Mouse (Mus musculus): ENCODE data around the gene Rad51b.

Gene Rad51b

GRCm38 (mm10) chr12:79550049-79550682 lies 253.1 kb downstream of the Rad51b start:
- no peak for DNase-seq (ENCODE audit: low read depth, low spot score)
- Histone ChIP-seq H3K27me3 (ENCODE audit: control insufficient read depth, insufficient read depth, low read length, poor library complexity, severe bottlenecking) (no peaks in the 10 kb centered on the region), H3K36me3 (ENCODE audit: control insufficient read depth, insufficient read depth, low read length, poor library complexity, severe bottlenecking) (no peaks in the 10 kb centered on the region)

DNA sequence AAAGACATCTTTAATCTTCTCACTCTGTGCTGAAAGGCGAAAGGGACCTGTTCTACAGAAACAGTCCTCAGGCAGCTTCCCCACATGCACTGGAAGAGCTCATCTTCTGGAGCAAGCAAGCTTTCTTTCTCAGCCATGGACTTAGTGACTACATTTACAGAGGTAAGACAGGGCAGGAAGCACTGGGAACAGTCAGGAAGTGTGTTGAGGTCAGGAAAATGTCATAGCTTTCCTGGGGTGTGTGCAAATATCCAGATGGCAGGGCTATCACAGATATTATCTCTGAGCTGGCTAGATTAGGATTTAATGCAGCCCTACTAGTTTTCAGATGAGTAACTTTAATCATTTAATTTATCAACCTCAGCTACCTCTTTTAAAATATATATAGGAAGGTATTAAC lies 254.2 kb downstream of the Rad51b start:
- Histone ChIP-seq H3K36me3 (ENCODE audit: control insufficient read depth, insufficient read depth, low read length, poor library complexity, severe bottlenecking) (no peaks in the 10 kb centered on the region), H3K27me3 (ENCODE audit: control insufficient read depth, insufficient read depth, low read length, poor library complexity, severe bottlenecking) (no peaks in the 10 kb centered on the region)
- no peak for DNase-seq (ENCODE audit: low read depth, low spot score)

DNA sequence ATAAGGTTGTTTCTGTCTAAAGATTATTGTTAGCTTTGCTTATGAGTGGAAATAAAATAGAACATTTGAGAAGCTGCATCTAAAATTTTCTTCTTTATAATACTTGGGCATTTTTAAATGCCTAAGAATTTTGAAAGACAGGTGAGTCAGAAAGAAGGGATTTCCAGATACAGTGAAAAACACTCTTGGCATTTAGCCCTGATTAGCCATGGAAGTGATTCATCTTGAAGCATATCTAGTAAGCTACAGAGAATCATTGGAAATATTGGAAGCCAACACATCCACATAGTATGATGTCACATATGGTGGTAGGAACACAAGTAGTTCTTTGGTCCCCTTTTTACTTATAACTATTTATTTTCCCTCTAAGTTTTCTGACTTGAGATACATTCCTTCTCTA lies 256.0 kb downstream of the Rad51b start:
- no peak for DNase-seq (ENCODE audit: low read depth, low spot score)
- Histone ChIP-seq H3K27me3 (ENCODE audit: control insufficient read depth, insufficient read depth, low read length, poor library complexity, severe bottlenecking) (no peaks in the 10 kb centered on the region), H3K36me3 (ENCODE audit: control insufficient read depth, insufficient read depth, low read length, poor library complexity, severe bottlenecking) (no peaks in the 10 kb centered on the region)

DNA sequence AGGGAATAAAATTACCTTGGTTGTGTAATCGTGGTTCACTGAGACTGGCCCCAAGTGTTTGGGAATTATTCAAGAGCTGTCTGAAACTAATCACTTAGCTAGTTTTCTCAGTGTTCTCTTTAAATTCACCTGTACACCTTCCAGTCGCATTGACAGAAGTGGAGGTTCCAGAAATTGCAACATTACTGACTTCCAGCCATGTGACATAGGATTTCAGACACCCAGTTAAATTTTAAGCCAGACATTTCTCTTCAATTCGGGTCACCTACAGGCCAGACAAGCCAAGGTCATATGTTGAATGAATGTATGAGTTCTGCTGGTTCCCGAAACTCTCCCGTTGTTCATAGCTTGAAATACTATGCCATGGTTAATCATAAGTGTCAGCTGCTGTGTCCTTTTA lies 260.8 kb downstream of the Rad51b start:
- no peaks in the 10 kb centered on the region for H3K36me3 ChIP-seq (ENCODE audit: control insufficient read depth, insufficient read depth, low read length, poor library complexity, severe bottlenecking)
- H3K27me3 ChIP-seq (ENCODE audit: control insufficient read depth, insufficient read depth, low read length, poor library complexity, severe bottlenecking): no peaks in the 10 kb centered on the region
- DNase-seq (ENCODE audit: low read depth, low spot score): no peak

DNA sequence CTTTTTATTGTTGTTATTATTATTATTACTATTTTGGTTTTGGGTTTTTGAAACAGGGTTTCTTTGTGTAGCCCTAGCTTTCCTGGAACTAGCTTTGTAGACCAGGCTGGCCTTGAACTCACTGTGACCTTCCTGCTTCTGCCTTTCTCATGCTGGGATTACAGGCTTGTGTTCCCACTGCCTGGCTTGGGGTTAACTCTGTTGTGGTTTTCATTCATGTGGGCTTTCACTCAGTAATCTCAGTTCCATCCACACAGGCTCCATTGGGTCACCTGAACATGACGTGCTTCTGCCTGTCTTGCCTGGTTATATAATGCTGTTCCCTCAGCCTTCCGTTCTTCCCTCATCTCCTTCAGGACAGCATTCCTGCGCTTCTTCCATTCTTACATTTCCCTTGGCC lies 261.6 kb downstream of the Rad51b start:
- Histone ChIP-seq H3K36me3 (ENCODE audit: control insufficient read depth, insufficient read depth, low read length, poor library complexity, severe bottlenecking) (no peaks in the 10 kb centered on the region), H3K27me3 (ENCODE audit: control insufficient read depth, insufficient read depth, low read length, poor library complexity, severe bottlenecking) (no peaks in the 10 kb centered on the region)
- no peak for DNase-seq (ENCODE audit: low read depth, low spot score)

DNA sequence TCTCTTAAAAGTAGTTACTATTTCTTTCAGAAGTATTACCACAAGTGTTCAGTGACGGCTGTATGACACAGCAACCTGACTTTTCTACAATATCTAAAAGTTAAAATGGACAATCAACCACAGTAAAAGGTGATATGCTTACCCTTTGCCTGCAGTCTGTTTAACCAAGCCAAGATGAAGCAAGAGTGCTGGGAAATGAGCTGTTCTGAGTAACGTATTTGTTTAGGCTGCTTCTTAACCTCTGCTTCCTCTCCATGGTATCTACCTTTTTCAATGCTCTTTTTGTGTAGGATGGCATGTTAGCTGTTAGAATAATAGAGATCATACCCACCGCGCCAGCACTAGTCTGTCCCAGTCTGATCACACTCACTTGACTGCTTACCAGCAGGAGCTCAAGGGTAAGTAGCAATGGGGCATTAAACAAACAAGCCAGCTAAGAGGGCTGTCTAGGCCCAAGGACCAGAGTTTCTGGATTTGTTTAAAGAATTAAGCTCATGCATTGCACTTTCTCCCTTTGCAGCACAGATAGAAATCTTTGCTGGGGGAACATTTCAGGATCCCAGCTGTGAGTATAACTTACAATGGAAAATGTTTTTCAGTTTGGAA lies 262.4 kb downstream of the Rad51b start:
- no peak for DNase-seq (ENCODE audit: low read depth, low spot score)
- Histone ChIP-seq H3K27me3 (ENCODE audit: control insufficient read depth, insufficient read depth, low read length, poor library complexity, severe bottlenecking) (no peaks in the 10 kb centered on the region), H3K36me3 (ENCODE audit: control insufficient read depth, insufficient read depth, low read length, poor library complexity, severe bottlenecking) (no peaks in the 10 kb centered on the region)

GRCm38 (mm10) chr12:79560084-79560699 lies 263.1 kb downstream of the Rad51b start:
- DNase-seq (ENCODE audit: low read depth, low spot score): no peak
- no peaks in the 10 kb centered on the region for H3K36me3 ChIP-seq (ENCODE audit: control insufficient read depth, insufficient read depth, low read length, poor library complexity, severe bottlenecking)
- H3K27me3 ChIP-seq (ENCODE audit: control insufficient read depth, insufficient read depth, low read length, poor library complexity, severe bottlenecking): no peaks in the 10 kb centered on the region

- H3K27me3 ChIP-seq (ENCODE audit: control insufficient read depth, insufficient read depth, low read length, poor library complexity, severe bottlenecking): no peaks in the 10 kb centered on the region
- H3K36me3 ChIP-seq (ENCODE audit: control insufficient read depth, insufficient read depth, low read length, poor library complexity, severe bottlenecking): no peaks in the 10 kb centered on the region
- no peak for DNase-seq (ENCODE audit: low read depth, low spot score)
Observed at GRCm38 (mm10) chr12:79560893-79561292, 263.8 kb downstream of the Rad51b start.

- H3K27me3 ChIP-seq (ENCODE audit: control insufficient read depth, insufficient read depth, low read length, poor library complexity, severe bottlenecking): no peaks in the 10 kb centered on the region
- no peak for DNase-seq (ENCODE audit: low read depth, low spot score)
- H3K36me3 ChIP-seq (ENCODE audit: control insufficient read depth, insufficient read depth, low read length, poor library complexity, severe bottlenecking): no peaks in the 10 kb centered on the region
Observed at GRCm38 (mm10) chr12:79574159-79575040, 277.3 kb downstream of the Rad51b start.

DNA sequence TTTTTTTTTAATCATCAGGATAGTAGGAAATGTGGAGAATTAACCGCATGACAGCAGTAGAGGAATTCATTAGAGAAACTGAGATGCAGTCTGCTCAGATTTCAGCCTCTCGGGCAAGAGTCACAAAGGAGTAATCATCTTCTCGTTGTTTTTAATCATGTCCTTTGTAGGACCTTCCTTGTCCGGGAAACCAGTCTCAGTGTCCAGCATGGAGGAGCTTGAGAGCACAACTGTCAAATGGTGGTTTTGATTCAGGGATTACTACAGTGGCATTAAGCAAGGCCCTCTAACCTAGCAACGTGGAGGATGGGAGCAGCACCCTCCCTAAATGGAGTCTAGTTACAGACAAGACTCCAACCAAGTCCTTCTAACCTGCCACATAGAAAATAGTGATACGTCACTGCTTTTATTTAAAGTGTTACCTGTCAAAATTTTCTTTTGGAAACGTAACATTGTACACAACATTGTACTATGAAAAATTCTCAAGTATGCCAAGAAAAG lies 278.0 kb downstream of the Rad51b start:
- H3K27me3 ChIP-seq (ENCODE audit: control insufficient read depth, insufficient read depth, low read length, poor library complexity, severe bottlenecking): no peaks in the 10 kb centered on the region
- no peaks in the 10 kb centered on the region for H3K36me3 ChIP-seq (ENCODE audit: control insufficient read depth, insufficient read depth, low read length, poor library complexity, severe bottlenecking)
- DNase-seq (ENCODE audit: low read depth, low spot score): no peak

GRCm38 (mm10) chr12:79577525-79577924 lies 280.4 kb downstream of the Rad51b start:
- no peak for DNase-seq (ENCODE audit: low read depth, low spot score)
- no peaks in the 10 kb centered on the region for H3K27me3 ChIP-seq (ENCODE audit: control insufficient read depth, insufficient read depth, low read length, poor library complexity, severe bottlenecking)
- no peaks in the 10 kb centered on the region for H3K36me3 ChIP-seq (ENCODE audit: control insufficient read depth, insufficient read depth, low read length, poor library complexity, severe bottlenecking)

DNA sequence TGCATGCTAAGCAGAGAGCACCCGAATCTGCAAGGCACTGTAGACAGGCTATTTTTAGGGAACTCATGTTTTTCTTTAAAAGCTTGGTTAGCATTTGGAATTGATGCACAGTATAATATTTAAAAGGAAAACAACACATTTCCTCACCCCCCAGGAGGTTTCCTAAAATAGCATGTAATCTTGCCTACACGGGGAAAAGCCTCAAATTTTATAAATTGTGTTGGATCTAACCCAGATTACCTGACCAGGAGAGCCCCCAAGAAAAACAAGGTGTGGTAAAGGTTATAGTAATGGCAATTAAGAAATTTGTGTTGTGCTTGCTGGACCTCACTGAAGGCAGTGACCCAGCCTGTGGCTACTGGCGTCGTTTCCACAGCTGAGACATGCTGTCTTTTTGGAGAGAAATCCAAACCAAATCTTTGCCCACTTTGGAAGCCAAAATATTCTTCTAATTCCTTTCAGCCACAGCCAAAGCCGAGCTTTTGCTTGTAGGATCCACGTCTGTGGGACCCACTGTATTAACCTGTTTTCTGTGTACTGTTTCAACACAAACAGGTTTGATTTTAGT lies 282.0 kb downstream of the Rad51b start:
- H3K27me3 ChIP-seq (ENCODE audit: control insufficient read depth, insufficient read depth, low read length, poor library complexity, severe bottlenecking): no peaks in the 10 kb centered on the region
- H3K36me3 ChIP-seq (ENCODE audit: control insufficient read depth, insufficient read depth, low read length, poor library complexity, severe bottlenecking): no peaks in the 10 kb centered on the region
- DNase-seq (ENCODE audit: low read depth, low spot score): no peak

GRCm38 (mm10) chr12:79579837-79580236 lies 282.8 kb downstream of the Rad51b start:
- DNase-seq (ENCODE audit: low read depth, low spot score): no peak

DNA sequence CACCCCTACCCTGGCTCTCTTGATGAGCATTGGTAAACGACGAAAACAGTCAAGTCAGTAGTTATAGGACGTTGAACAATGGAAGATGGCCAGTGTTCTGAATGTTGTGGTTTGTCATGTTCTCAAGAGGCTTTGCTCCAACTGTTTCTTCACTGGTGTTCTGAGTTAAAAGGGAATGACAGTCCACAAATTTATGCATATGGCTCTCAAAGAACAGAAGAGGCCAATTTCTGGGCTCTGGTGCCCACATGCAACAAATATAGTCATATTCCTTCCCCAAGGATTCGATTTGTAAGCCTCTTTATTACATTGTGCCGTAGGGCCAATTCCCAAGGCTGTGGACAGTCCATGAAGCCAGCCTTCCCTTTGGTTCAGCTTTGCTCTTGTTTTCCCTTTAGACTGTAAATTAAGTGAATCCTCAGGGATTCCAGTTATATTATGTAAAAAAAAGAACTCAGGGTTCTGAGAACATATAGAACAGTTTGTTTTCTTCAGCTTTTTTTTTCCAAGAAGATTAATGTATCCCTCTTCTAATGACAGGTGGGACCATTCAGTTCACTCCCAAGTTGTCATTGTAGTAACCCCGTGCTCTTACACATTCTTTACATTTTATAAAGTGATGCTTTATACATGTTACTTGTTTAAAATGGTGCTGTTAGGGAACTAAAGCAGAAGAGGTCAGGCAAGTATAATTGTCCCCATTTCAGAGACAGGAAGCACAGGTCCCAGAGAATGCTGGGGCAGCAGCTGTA lies 287.6 kb downstream of the Rad51b start:
- no peak for DNase-seq (ENCODE audit: low read depth, low spot score)
- no peaks in the 10 kb centered on the region for H3K36me3 ChIP-seq (ENCODE audit: control insufficient read depth, insufficient read depth, low read length, poor library complexity, severe bottlenecking)
- no peaks in the 10 kb centered on the region for H3K27me3 ChIP-seq (ENCODE audit: control insufficient read depth, insufficient read depth, low read length, poor library complexity, severe bottlenecking)

More at GRCm38 (mm10) chr12:79579837-79580236, 282.8 kb downstream of the Rad51b start:
- H3K27me3 ChIP-seq (ENCODE audit: control insufficient read depth, insufficient read depth, low read length, poor library complexity, severe bottlenecking): no peaks in the 10 kb centered on the region
- no peaks in the 10 kb centered on the region for H3K36me3 ChIP-seq (ENCODE audit: control insufficient read depth, insufficient read depth, low read length, poor library complexity, severe bottlenecking)
